Mouse (Mus musculus) liver, adult 2 months (tissue): Measurements from ENCODE around the gene Ate1.

Experiments
- CTCF ChIP-seq: fragments of 200-500 bp; IDR thresholded peaks from 2 replicates; pipeline ENCODE4 v1.5.1; 2011; ENCODE audit warnings: low read depth, low read length, control low read depth
- POLR2A ChIP-seq: fragments of 200-500 bp; IDR thresholded peaks from 2 replicates; pipeline ENCODE4 v1.6.1; 2011; ENCODE audit warnings: low read length, control low read depth; ENCODE audit not compliant: insufficient read depth; ENCODE audit errors: extremely low read depth

GRCm38 (mm10) chr7:130563276-130563675 is 43.1 kb upstream of the Ate1 start:
- TF ChIP-seq POLR2A, result no peak
- TF ChIP-seq CTCF, result no peak
